Comparison of ENCODE assay signal across 13 mouse cellular contexts in genomic region chr11:42309086-42309485, GRCm38 (mm10).
"Had no signal": no experiment of that assay in that cellular context is flagged by ENCODE, and none has a peak within 500 bp of the region (broad histone marks: within the 10 kb centered on the region; RNA-seq: fewer than 3 reads in every experiment).

No protein-coding gene starts in this region.

- DNase-seq: kidney, postnatal 10 days; kidney, postnatal 36 days; layer of hippocampus, postnatal 36 days; liver, postnatal 0 days; lung, embryonic 14.5 days; right cerebral cortex, adult 18-20 months; right cerebral cortex, postnatal 14 days; right cerebral cortex, postnatal 4 days; thymus, adult 2 months; thymus, postnatal 14 days; thymus, postnatal 4 days had no signal

- ATAC-seq: liver, postnatal 0 days; lung, postnatal 0 days; midbrain, embryonic 15.5 days had no signal
